Mouse (Mus musculus) hindbrain, embryonic 10.5 days (tissue): ENCODE results near the gene Dlx2. TPM values are rescaled to one million over a fixed set of nuclear protein-coding genes. Genes with fewer than 3 reads are reported as not detected.

Source experiments
- polyA plus RNA-seq: library from polyadenylated mRNA; unstranded; fragments of >200 nt; fragmentation: Nextera tagmentation; extraction: Ambion mirVana; gene quantifications from 2 replicates; pipeline ENCODE4 v1.2.1, GENCODE M21; 2016

Dlx2 gene
- polyA plus RNA-seq, 1 experiment from 2014 or later = 7.8 TPM

Other genes with a start within 250 kb of the Dlx2 start
- 34.5 and 36.4 TPM in 2 replicates for gene Slc25a12, start 179.0 kb downstream of the Dlx2 start, polyA plus RNA-seq
- gene Hat1, start 157.8 kb downstream of the Dlx2 start, polyA plus RNA-seq = 165 and 199 TPM in 2 replicates
- 26.1 and 27.2 TPM in 2 replicates for gene Metap1d, start 93.5 kb downstream of the Dlx2 start, polyA plus RNA-seq
- 6.4 and 9.9 TPM in 2 replicates for gene Dlx1, start 18.6 kb downstream of the Dlx2 start, polyA plus RNA-seq
- 19.5 and 28.0 TPM in 2 replicates for gene Itga6, start 198.9 kb upstream of the Dlx2 start, polyA plus RNA-seq